Mouse (Mus musculus): ENCODE results near the gene Gorasp2. TPM values are rescaled to one million over a fixed set of nuclear protein-coding genes. Genes with fewer than 3 reads are reported as not detected.

The Gorasp2 gene
- total and polyA plus RNA-seq, 3 experiments, result 65.4 to 145 (median 77.4) TPM

DNA sequence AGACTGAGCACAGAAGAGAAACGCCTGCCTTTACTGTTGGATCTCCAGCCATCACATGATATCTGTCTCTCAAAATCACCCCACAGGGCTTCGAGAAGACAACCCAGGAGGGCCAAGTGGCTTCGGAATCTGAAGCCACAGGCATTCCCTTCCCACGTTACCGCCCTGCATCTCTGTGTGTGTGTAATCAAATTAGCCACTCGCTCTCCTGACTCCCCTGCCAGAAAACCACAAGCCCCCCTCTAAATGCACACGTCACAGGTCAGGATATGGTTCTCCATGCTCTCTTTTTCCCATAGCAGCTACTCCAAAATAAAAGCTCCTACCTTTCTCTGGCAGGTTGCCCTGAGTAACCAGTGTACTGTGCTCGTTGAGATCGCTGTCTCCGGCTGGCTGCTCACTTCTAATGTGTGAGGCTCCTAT is 32.0 kb upstream of the Gorasp2 start:
- Histone ChIP-seq H3K79me2 (replicated peaks; ENCODE audit: control insufficient read depth, extremely low read depth, insufficient read depth, poor library complexity, severe bottlenecking) (no peaks in the 10 kb centered on the region), H3K27me3 (replicated peaks) (no peaks in the 10 kb centered on the region), H3K27ac (ENCODE audit: insufficient read depth, low read depth) (no peak overlapping the region), H3K4me3 (replicated peaks in 1 of 3; ENCODE audit: low read depth in 2 of 3, low read length in 2 of 3, poor library complexity in 1 of 3) (no peak overlapping the region), H3K4me1 (ENCODE audit: control insufficient read depth in 1 of 2, insufficient read depth in 2 of 2) (peaks cover 0 to 19% of the 10 kb centered on the region in 2 experiments; a peak in 2 of 4 replicates), H3K4me2 (ENCODE audit: insufficient read depth, low read depth, poor library complexity, severe bottlenecking) (peak overlapping the region; percentile 17; the same call in 1 of the 2 replicates), H3K36me3 (replicated peaks in 1 of 2; ENCODE audit: control insufficient read depth in 1 of 2, insufficient read depth in 1 of 2, low read length in 1 of 2) (no peaks in the 10 kb centered on the region), H3K9me3 (replicated peaks; ENCODE audit: low read length) (peaks cover 5% of the 10 kb centered on the region), H3K9ac (ENCODE audit: insufficient read depth, low read depth) (no peak overlapping the region)
- no peak for DNase-seq (ENCODE audit: extremely low read depth)
- TF ChIP-seq SMC3 (IDR thresholded peaks at IDR 0.05; ENCODE audit: low read depth, low read length) (no peak), TCF12 (IDR thresholded peaks at IDR 0.05; ENCODE audit: low read depth, low read length) (no peak), MAX (IDR thresholded peaks at IDR 0.05; ENCODE audit: low read length) (no peak), ZMIZ1 (IDR thresholded peaks at IDR 0.05; ENCODE audit: low read depth, low read length) (no peak), EP300 (IDR thresholded peaks at IDR 0.05; ENCODE audit: low read length) (no peak), RAD21 (IDR thresholded peaks at IDR 0.05; ENCODE audit: low read depth, low read length) (no peak), HCFC1 (IDR thresholded peaks at IDR 0.05; ENCODE audit: low read depth, low read length) (no peak), BHLHE40 (IDR thresholded peaks at IDR 0.05; ENCODE audit: low read depth, low read length) (no peak), POLR2AphosphoS2 (IDR thresholded peaks at IDR 0.05; ENCODE audit: low read depth, low read length) (no peak)
- dilution Hi-C loops (cut with MboI; ENCODE audit: extremely low pct_ligation_motif_present, extremely low pct_unique_long_range_greater_than_20kb, low sequenced_read_pairs), result no loop called here
- in situ Hi-C loops (cut with MboI; ENCODE audit: low pct_ligation_motif_present, low pct_unique_long_range_greater_than_20kb, low sequenced_read_pairs), result no loop called here

DNA sequence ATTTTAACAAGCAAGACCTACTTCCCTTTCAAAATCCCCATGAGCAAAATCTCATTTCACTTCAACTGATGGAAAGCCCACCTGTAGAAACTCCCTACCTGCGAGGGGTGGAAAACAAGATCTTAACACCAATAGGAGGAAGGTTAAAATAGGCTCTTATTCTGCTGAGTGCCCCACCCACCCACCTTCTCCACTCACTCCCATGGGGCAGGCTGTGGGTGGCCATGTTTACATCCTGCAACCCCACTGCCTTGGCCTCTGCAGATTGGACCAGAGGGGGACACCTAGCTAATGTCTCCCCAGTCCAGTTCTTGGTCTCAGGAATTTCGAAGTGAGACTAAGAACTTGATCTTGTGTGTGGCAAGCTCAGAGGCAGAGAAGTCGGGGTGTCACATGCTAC is 31.5 kb upstream of the Gorasp2 start:
- no peak overlapping the region for H3K4me3 ChIP-seq (replicated peaks in 1 of 3; ENCODE audit: low read depth in 2 of 3, low read length in 2 of 3, poor library complexity in 1 of 3)
- dilution Hi-C loops (cut with MboI; ENCODE audit: extremely low pct_ligation_motif_present, extremely low pct_unique_long_range_greater_than_20kb, low sequenced_read_pairs) (no loop called here), in situ Hi-C loops (cut with MboI; ENCODE audit: low pct_ligation_motif_present, low pct_unique_long_range_greater_than_20kb, low sequenced_read_pairs) (no loop called here)
- H3K27me3 ChIP-seq (replicated peaks), result no peaks in the 10 kb centered on the region
- H3K4me1 ChIP-seq (ENCODE audit: control insufficient read depth in 1 of 2, insufficient read depth in 2 of 2), result peaks cover 0 to 19% of the 10 kb centered on the region in 2 experiments; a peak in 2 of 4 replicates
- H3K27ac ChIP-seq (ENCODE audit: insufficient read depth, low read depth), result no peak overlapping the region
- TF ChIP-seq ETS1 (conservative IDR thresholded peaks at IDR 0.05; ENCODE audit: low read depth, low read length) (no peak), EP300 (IDR thresholded peaks at IDR 0.05; ENCODE audit: low read length) (no peak), SIN3A (IDR thresholded peaks at IDR 0.05; ENCODE audit: low read length) (no peak), NELFE (IDR thresholded peaks at IDR 0.05; ENCODE audit: low read depth, low read length) (no peak), KAT2A (IDR thresholded peaks at IDR 0.05; ENCODE audit: insufficient replicate concordance, low read length) (no peak), POLR2AphosphoS2 (IDR thresholded peaks at IDR 0.05; ENCODE audit: low read depth, low read length) (no peak), JUN (IDR thresholded peaks at IDR 0.05; ENCODE audit: insufficient read depth, low read depth, low read length) (no peak), RCOR1 (conservative IDR thresholded peaks at IDR 0.05; ENCODE audit: low read depth, low read length) (no peak), E2F4 (IDR thresholded peaks at IDR 0.05; ENCODE audit: insufficient replicate concordance, low read depth, low read length) (no peak), BHLHE40 (IDR thresholded peaks at IDR 0.05; ENCODE audit: low read depth, low read length) (no peak), CHD1 (IDR thresholded peaks at IDR 0.05; ENCODE audit: low read depth, low read length) (no peak), JUND (conservative IDR thresholded peaks at IDR 0.05; ENCODE audit: low read depth, low read length) (no peak), MAX (IDR thresholded peaks at IDR 0.05; ENCODE audit: low read length) (no peak)
- DNase-seq (ENCODE audit: extremely low read depth), result no peak
- no peaks in the 10 kb centered on the region for H3K79me2 ChIP-seq (replicated peaks; ENCODE audit: control insufficient read depth, extremely low read depth, insufficient read depth, poor library complexity, severe bottlenecking)
- no peak overlapping the region for H3K9ac ChIP-seq (ENCODE audit: insufficient read depth, low read depth)
- no peak overlapping the region for H3K4me2 ChIP-seq (ENCODE audit: insufficient read depth, low read depth, poor library complexity, severe bottlenecking)
- H3K9me3 ChIP-seq (replicated peaks; ENCODE audit: low read length), result peaks cover 5% of the 10 kb centered on the region
- H3K36me3 ChIP-seq (replicated peaks in 1 of 2; ENCODE audit: control insufficient read depth in 1 of 2, insufficient read depth in 1 of 2, low read length in 1 of 2), result no peaks in the 10 kb centered on the region
